8 mouse cellular contexts compared by ENCODE assay signal in genomic region chr4:111721121-111721840, GRCm38 (mm10). TPM values are rescaled to one million over a fixed set of nuclear protein-coding genes. Genes with fewer than 3 reads are reported as not detected.
DNase-seq lines count a peak whose midpoint lies in the region; ATAC-seq and TF ChIP-seq lines count a peak whose summit lies in the region.

No protein-coding gene starts in this region.

- peak overlapping the region; percentile 79 for H3K4me2 ChIP-seq in CH12.LX (ENCODE audit: insufficient read depth, low read depth, poor library complexity, severe bottlenecking)
- H3K4me2 ChIP-seq in heart, embryonic 12.5 days, result peak overlapping the region; percentile 69
- peak overlapping the region; percentile 78 for H3K4me2 ChIP-seq in stomach, postnatal 0 days (replicated peaks; ENCODE audit: low read depth)

- intact Hi-C loops in left cerebral cortex, postnatal 14 days (cut with DNase I), result no loop called here

- WGBS in heart, embryonic 12.5 days, result 28% methylated on average over 4 of the region's 4 CpGs
- 13% methylated on average over 4 of the region's 4 CpGs for WGBS in stomach, postnatal 0 days
- WGBS in cerebellum, adult 2 months, result 26% methylated on average over 4 of the region's 4 CpGs

- H3K27me3 ChIP-seq in CH12.LX (replicated peaks), result no peaks in the 10 kb centered on the region
- H3K27me3 ChIP-seq in heart, embryonic 12.5 days (replicated peaks), result no peaks in the 10 kb centered on the region
- no peaks in the 10 kb centered on the region for H3K27me3 ChIP-seq in stomach, postnatal 0 days (ENCODE audit: control insufficient read depth, insufficient read depth, low read length)
- no peaks in the 10 kb centered on the region for H3K27me3 ChIP-seq in cerebellum, adult 2 months (ENCODE audit: control insufficient read depth, insufficient read depth, low read length)

- H3K36me3 ChIP-seq in CH12.LX (replicated peaks in 1 of 2; ENCODE audit: control insufficient read depth in 1 of 2, insufficient read depth in 1 of 2, low read length in 1 of 2), result peaks cover 0 to 5% of the 10 kb centered on the region in 2 experiments
- 0 out of 2 replicates have a peak, but pooled peaks cover 6% of the 10 kb centered on the region for H3K36me3 ChIP-seq in heart, embryonic 12.5 days
- H3K36me3 ChIP-seq in stomach, postnatal 0 days (ENCODE audit: control insufficient read depth, insufficient read depth, low read length), result no peaks in the 10 kb centered on the region

- in situ Hi-C loops in CH12.LX (cut with MboI; ENCODE audit: low pct_ligation_motif_present, low pct_unique_long_range_greater_than_20kb, low sequenced_read_pairs), result no loop called here

- H3K79me2 ChIP-seq in CH12.LX (replicated peaks; ENCODE audit: control insufficient read depth, extremely low read depth, insufficient read depth, poor library complexity, severe bottlenecking), result no peaks in the 10 kb centered on the region

- no peak overlapping the region; the same call in 1 of the 2 replicates for H3K9ac ChIP-seq in CH12.LX (ENCODE audit: insufficient read depth, low read depth)
- peak overlapping the region; percentile 79 for H3K9ac ChIP-seq in heart, embryonic 12.5 days
- peak overlapping the region; percentile 85 for H3K9ac ChIP-seq in stomach, postnatal 0 days (ENCODE audit: low read length)

- H3K4me3 ChIP-seq in CH12.LX (replicated peaks in 1 of 3; ENCODE audit: low read depth in 2 of 3, low read length in 2 of 3, poor library complexity in 1 of 3), result peak overlapping the region in 2 of 3 experiments; percentile 80 to 88
- peak overlapping the region; percentile 89 for H3K4me3 ChIP-seq in heart, embryonic 12.5 days
- H3K4me3 ChIP-seq in stomach, postnatal 0 days (ENCODE audit: low read depth, low read length), result peak overlapping the region; percentile 95
- no peak overlapping the region for H3K4me3 ChIP-seq in cerebellum, adult 2 months (replicated peaks; ENCODE audit: insufficient read depth, low read depth, low read length)

- ATAC-seq in common myeloid progenitor, adult 5-6 weeks (replicated peaks; ENCODE audit: low read depth, poor library complexity, severe bottlenecking), result peak; percentile 84
- no peak; the same call in 1 of the 2 replicates for ATAC-seq in heart, embryonic 12.5 days (ENCODE audit: insufficient number of reproducible peaks, low FRiP score)
- ATAC-seq in megakaryocyte progenitor cell, adult 5-6 weeks (replicated peaks; ENCODE audit: poor library complexity), result peak; percentile 78
- ATAC-seq in stomach, postnatal 0 days (ENCODE audit: low FRiP score, low TSS enrichment), result no peak

- TF ChIP-seq EP300 in CH12.LX (IDR thresholded peaks at IDR 0.05; ENCODE audit: low read length), result no peak
- TF ChIP-seq EP300 in stomach, postnatal 0 days (optimal IDR thresholded peaks at IDR 0.05), result no peak

- peaks cover 0 to 14% of the 10 kb centered on the region in 2 experiments; a peak in 2 of 4 replicates for H3K4me1 ChIP-seq in CH12.LX (ENCODE audit: control insufficient read depth in 1 of 2, insufficient read depth in 2 of 2)
- H3K4me1 ChIP-seq in heart, embryonic 12.5 days (replicated peaks), result peaks cover 4% of the 10 kb centered on the region; the same call in 1 of the 2 replicates
- peaks cover 4% of the 10 kb centered on the region; the same call in 1 of the 2 replicates for H3K4me1 ChIP-seq in stomach, postnatal 0 days (replicated peaks; ENCODE audit: control insufficient read depth, insufficient read depth)
- no peaks in the 10 kb centered on the region for H3K4me1 ChIP-seq in cerebellum, adult 2 months (ENCODE audit: control insufficient read depth, insufficient read depth, low read length)

- TF ChIP-seq RAD21 in CH12.LX (IDR thresholded peaks at IDR 0.05; ENCODE audit: low read depth, low read length), result no peak

- TF ChIP-seq CTCF in CH12.LX (conservative IDR thresholded peaks at IDR 0.05 in 1 of 2, IDR thresholded peaks at IDR 0.05 in 1 of 2; ENCODE audit: low read depth in 2 of 2, low read length in 2 of 2), result no peak
- no peak for TF ChIP-seq CTCF in stomach, postnatal 0 days (IDR thresholded peaks at IDR 0.05; ENCODE audit: low read depth)
- TF ChIP-seq CTCF in cerebellum, adult 2 months (IDR thresholded peaks at IDR 0.05; ENCODE audit: borderline replicate concordance, insufficient read depth, low read depth, low read length), result no peak

- H3K27ac ChIP-seq in CH12.LX (ENCODE audit: insufficient read depth, low read depth), result no peak overlapping the region
- H3K27ac ChIP-seq in heart, embryonic 12.5 days (ENCODE audit: poor library complexity, severe bottlenecking), result peak overlapping the region; percentile 83
- H3K27ac ChIP-seq in stomach, postnatal 0 days (replicated peaks), result peak overlapping the region; percentile 90
- no peak overlapping the region for H3K27ac ChIP-seq in cerebellum, adult 2 months (ENCODE audit: insufficient read depth, low read length)

- no peaks in the 10 kb centered on the region for H3K9me3 ChIP-seq in CH12.LX (replicated peaks; ENCODE audit: low read length)
- H3K9me3 ChIP-seq in heart, embryonic 12.5 days (replicated peaks), result no peaks in the 10 kb centered on the region
- no peaks in the 10 kb centered on the region for H3K9me3 ChIP-seq in stomach, postnatal 0 days (ENCODE audit: control insufficient read depth, low read length)

- TF ChIP-seq POLR2A in CH12.LX (IDR thresholded peaks at IDR 0.05; ENCODE audit: low read depth, low read length), result no peak
- TF ChIP-seq POLR2A in cerebellum, adult 2 months (IDR thresholded peaks at IDR 0.05; ENCODE audit: borderline replicate concordance, insufficient read depth, low read length), result no peak

- DNase-seq in CH12.LX (ENCODE audit: extremely low read depth), result peak; percentile 77
- DNase-seq in kidney, postnatal 36 days, result peak; percentile 32 to 44
- DNase-seq in stomach, postnatal 0 days (ENCODE audit: low spot score), result no peak
- DNase-seq in cerebellum, adult 2 months, result no peak
- DNase-seq in left cerebral cortex, postnatal 14 days (ENCODE audit: low spot score in 2 of 2), result no peak

- dilution Hi-C loops in CH12.LX (cut with MboI; ENCODE audit: extremely low pct_ligation_motif_present, extremely low pct_unique_long_range_greater_than_20kb, low sequenced_read_pairs), result no loop called here

TF ChIP-seq in CH12.LX, 34 proteins besides CTCF, POLR2A, EP300 and RAD21:
- TF ChIP-seq POLR2AphosphoS2 (IDR thresholded peaks at IDR 0.05; ENCODE audit: low read depth, low read length) (no peak), GABPA (IDR thresholded peaks at IDR 0.05; ENCODE audit: insufficient replicate concordance, low read depth, low read length) (no peak), CHD2 (IDR thresholded peaks at IDR 0.05; ENCODE audit: low read length) (peak; percentile 37; the same call in 1 of the 2 replicates)

RNA-seq across cellular contexts. Expression of gene Spata6, which starts 1.5 kb away (rescaled TPM):
- total RNA-seq in CH12.LX (2012; rRNA removed) (3.1 and 4.2 TPM in 2 replicates), CH12.LX (2014; rRNA removed) (11.4 and 12.9 TPM in 2 replicates)
- polyA plus RNA-seq in CH12.LX (2012; ENCODE audit: insufficient read length, low read depth), result 7.9 and 11.1 TPM in 2 replicates
- total RNA-seq in common myeloid progenitor, adult 5-6 weeks (2017), result 15.8 and 25.5 TPM in 2 replicates
- polyA plus RNA-seq in heart, embryonic 12.5 days (2016; fragmentation: Nextera tagmentation; extraction: Ambion mirVana), result 17.2 and 23.1 TPM in 2 replicates
- total RNA-seq in megakaryocyte progenitor cell, adult 5-6 weeks (2015), result 14.1 and 20.0 TPM in 2 replicates
- 9.2 and 14.3 TPM in 2 replicates for total RNA-seq in megakaryocyte progenitor cell, adult 5-6 weeks (2017)
- 15.1 and 16.7 TPM in 2 replicates for polyA plus RNA-seq in stomach, postnatal 0 days (2015; fragmentation: Nextera tagmentation; extraction: Ambion mirVana)
- 6.9 and 8.2 TPM in 2 replicates for polyA plus RNA-seq in cerebellum, adult 2 months (2012; rRNA removed)
- 1 to 10 TPM; 4.1 to 5.5 TPM for total RNA-seq in left cerebral cortex, postnatal 14 days (2021)

Comparison
In these comparisons a context has a peak if more than half of its experiments do, and no peak if none do; other contexts are left out.
1. DNase-seq: peak in CH12.LX (single experiment) and kidney, postnatal 36 days (2 of 2); none in stomach, postnatal 0 days (single experiment), cerebellum, adult 2 months (0 of 2) and left cerebral cortex, postnatal 14 days (0 of 2).
2. H3K27ac ChIP-seq: peak in heart, embryonic 12.5 days (single experiment) and stomach, postnatal 0 days (single experiment); none in CH12.LX (single experiment) and cerebellum, adult 2 months (single experiment).
3. ATAC-seq: peak in common myeloid progenitor, adult 5-6 weeks (single experiment) and megakaryocyte progenitor cell, adult 5-6 weeks (single experiment); none in heart, embryonic 12.5 days (single experiment) and stomach, postnatal 0 days (single experiment).
4. Peak in every context shown above with its lines, with median percentiles within 50 percentile points of each other: H3K4me2 ChIP-seq.